In the genomic region with DNA sequence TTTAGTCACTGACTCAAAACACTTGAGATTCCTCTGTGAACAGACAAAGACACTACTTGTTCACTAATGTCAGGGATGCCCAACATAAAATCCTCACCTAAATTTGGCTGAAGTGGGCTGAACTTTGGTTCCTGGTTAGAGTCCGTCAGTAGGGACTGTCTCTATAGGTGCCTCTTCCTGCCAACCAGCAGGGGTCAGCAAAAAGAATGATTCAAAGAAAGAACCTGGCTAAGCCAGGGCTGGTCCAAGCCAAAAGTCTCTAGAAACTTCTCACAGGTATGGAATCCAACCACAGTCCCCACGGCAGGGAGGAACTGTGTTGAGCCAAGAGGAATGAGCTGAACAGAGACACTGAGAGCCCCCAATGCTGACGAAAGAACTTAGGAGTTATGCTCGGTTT, we compare ENCODE assay signal across 10 mouse cellular contexts.
DNase-seq lines count a peak whose midpoint lies in the region; ATAC-seq lines count a peak whose summit lies in the region.
"Had no signal": no experiment of that assay in that cellular context is flagged by ENCODE, and none has a peak within 500 bp of the region (broad histone marks: within the 10 kb centered on the region; RNA-seq: fewer than 3 reads in every experiment).

No protein-coding gene starts in this region.

- peak; percentile 30 for DNase-seq in kidney, postnatal 10 days
- DNase-seq in A20 (ENCODE audit: low read depth, low spot score) (peak; percentile 26), ES-CJ7 (ENCODE audit: low read depth, low spot score) (peak; percentile 39)
- peak; percentile 55 to 59 for DNase-seq in kidney, postnatal 36 days
- DNase-seq: thymus, postnatal 4 days had no signal

- H3K9me3 ChIP-seq in kidney, embryonic 16.5 days (ENCODE audit: low read length), result no peaks in the 10 kb centered on the region
- H3K9me3 ChIP-seq in forebrain, embryonic 13.5 days (replicated peaks), result no peaks in the 10 kb centered on the region
- no peaks in the 10 kb centered on the region for H3K9me3 ChIP-seq in midbrain, embryonic 16.5 days (replicated peaks; ENCODE audit: control insufficient read depth, low read length, poor library complexity, severe bottlenecking)
- H3K9me3 ChIP-seq: neural tube, embryonic 13.5 days had no signal

- no peak overlapping the region for H3K4me3 ChIP-seq in kidney, embryonic 16.5 days (ENCODE audit: low read length)
- H3K4me3 ChIP-seq in forebrain, embryonic 13.5 days, result no peak overlapping the region
- no peak overlapping the region for H3K4me3 ChIP-seq in midbrain, embryonic 16.5 days (ENCODE audit: low read depth, low read length)
- H3K4me3 ChIP-seq: neural tube, embryonic 13.5 days had no signal

- H3K27me3 ChIP-seq in kidney, embryonic 16.5 days (ENCODE audit: insufficient read depth, low read length), result no peaks in the 10 kb centered on the region
- H3K27me3 ChIP-seq in forebrain, embryonic 13.5 days, result no peaks in the 10 kb centered on the region
- H3K27me3 ChIP-seq in midbrain, embryonic 16.5 days (ENCODE audit: control insufficient read depth, insufficient read depth, low read depth, low read length), result no peaks in the 10 kb centered on the region
- H3K27me3 ChIP-seq: neural tube, embryonic 13.5 days had no signal

- 72% methylated on average over 4 of the region's 4 CpGs for WGBS in kidney, embryonic 16.5 days
- 83% methylated on average over 4 of the region's 4 CpGs for WGBS in forebrain, embryonic 13.5 days
- WGBS in midbrain, embryonic 16.5 days, result 83% methylated on average over 4 of the region's 4 CpGs

- H3K4me2 ChIP-seq in kidney, embryonic 16.5 days (replicated peaks; ENCODE audit: low read depth, low read length), result no peak overlapping the region
- no peak overlapping the region for H3K4me2 ChIP-seq in forebrain, embryonic 13.5 days
- H3K4me2 ChIP-seq in midbrain, embryonic 16.5 days (ENCODE audit: low read length), result no peak overlapping the region
- H3K4me2 ChIP-seq: neural tube, embryonic 13.5 days had no signal

- no peak overlapping the region for H3K27ac ChIP-seq in kidney, embryonic 16.5 days (ENCODE audit: low read length)
- no peak overlapping the region for H3K27ac ChIP-seq in forebrain, embryonic 13.5 days
- H3K27ac ChIP-seq in midbrain, embryonic 16.5 days (ENCODE audit: low read length), result no peak overlapping the region
- H3K27ac ChIP-seq: neural tube, embryonic 13.5 days had no signal

- no peak for ATAC-seq in kidney, embryonic 16.5 days (ENCODE audit: low FRiP score, low TSS enrichment)
- no peak for ATAC-seq in forebrain, embryonic 13.5 days
- no peak for ATAC-seq in midbrain, embryonic 16.5 days
- ATAC-seq: inflammation-experienced regulatory T-cells, adult 6 months had no signal

- H3K4me1 ChIP-seq in kidney, embryonic 16.5 days (ENCODE audit: insufficient read depth, low read length), result peaks cover 24% of the 10 kb centered on the region
- H3K4me1 ChIP-seq in forebrain, embryonic 13.5 days, result peaks cover 30% of the 10 kb centered on the region
- H3K4me1 ChIP-seq in midbrain, embryonic 16.5 days (ENCODE audit: control insufficient read depth, insufficient read depth, low read length), result peaks cover 5% of the 10 kb centered on the region

- H3K9ac ChIP-seq in kidney, embryonic 16.5 days (replicated peaks; ENCODE audit: low read length), result no peak overlapping the region
- no peak overlapping the region for H3K9ac ChIP-seq in forebrain, embryonic 13.5 days
- no peak overlapping the region for H3K9ac ChIP-seq in midbrain, embryonic 16.5 days (ENCODE audit: low read depth, low read length)
- H3K9ac ChIP-seq: neural tube, embryonic 13.5 days had no signal

- H3K36me3 ChIP-seq in kidney, embryonic 16.5 days (ENCODE audit: insufficient read depth, low read length), result no peaks in the 10 kb centered on the region
- no peaks in the 10 kb centered on the region for H3K36me3 ChIP-seq in forebrain, embryonic 13.5 days (ENCODE audit: poor library complexity, severe bottlenecking)
- H3K36me3 ChIP-seq in midbrain, embryonic 16.5 days (ENCODE audit: control insufficient read depth, insufficient read depth, low read length), result no peaks in the 10 kb centered on the region
- H3K36me3 ChIP-seq: neural tube, embryonic 13.5 days had no signal
